ENCODE assay signal across 9 mouse cellular contexts in genomic region chr8:57966676-57967075, GRCm38 (mm10).
DNase-seq lines count a peak whose midpoint lies in the region; ATAC-seq and TF ChIP-seq lines count a peak whose summit lies in the region.
"Had no signal": no experiment of that assay in that cellular context is flagged by ENCODE, and none has a peak within 500 bp of the region (broad histone marks: within the 10 kb centered on the region; RNA-seq: fewer than 3 reads in every experiment).

No protein-coding gene starts in this region.

- H3K27ac ChIP-seq in forebrain, postnatal 0 days (ENCODE audit: low read depth, low read length), result no peak overlapping the region
- no peak overlapping the region for H3K27ac ChIP-seq in forebrain, embryonic 13.5 days
- H3K27ac ChIP-seq in liver, postnatal 0 days (ENCODE audit: low read depth), result no peak overlapping the region
- H3K27ac ChIP-seq in liver, embryonic 11.5 days (ENCODE audit: low read depth, low read length), result no peak overlapping the region
- H3K27ac ChIP-seq: liver, embryonic 15.5 days had no signal

- H3K9ac ChIP-seq in forebrain, postnatal 0 days, result no peak overlapping the region
- H3K9ac ChIP-seq in forebrain, embryonic 13.5 days, result no peak overlapping the region
- no peak overlapping the region for H3K9ac ChIP-seq in liver, postnatal 0 days (replicated peaks)
- H3K9ac ChIP-seq in liver, embryonic 11.5 days (ENCODE audit: low read depth, low read length), result no peak overlapping the region
- H3K9ac ChIP-seq: liver, embryonic 15.5 days had no signal

- no peaks in the 10 kb centered on the region for H3K9me3 ChIP-seq in forebrain, postnatal 0 days (ENCODE audit: low read length)
- H3K9me3 ChIP-seq in forebrain, embryonic 13.5 days (replicated peaks), result no peaks in the 10 kb centered on the region
- no peaks in the 10 kb centered on the region for H3K9me3 ChIP-seq in liver, postnatal 0 days (ENCODE audit: low read length)
- no peaks in the 10 kb centered on the region for H3K9me3 ChIP-seq in liver, embryonic 11.5 days (ENCODE audit: control insufficient read depth, low read length)
- H3K9me3 ChIP-seq: liver, embryonic 15.5 days had no signal

- H3K4me1 ChIP-seq in forebrain, postnatal 0 days (ENCODE audit: insufficient read depth), result peaks cover 3% of the 10 kb centered on the region
- no peaks in the 10 kb centered on the region for H3K4me1 ChIP-seq in forebrain, embryonic 13.5 days
- H3K4me1 ChIP-seq in liver, postnatal 0 days (ENCODE audit: insufficient read depth), result no peaks in the 10 kb centered on the region
- H3K4me1 ChIP-seq in liver, embryonic 11.5 days (replicated peaks; ENCODE audit: control insufficient read depth, insufficient read depth, low read length), result no peaks in the 10 kb centered on the region
- H3K4me1 ChIP-seq: liver, embryonic 15.5 days had no signal

- 14% methylated on average over 6 of the region's 6 CpGs for WGBS in forebrain, postnatal 0 days
- WGBS in forebrain, embryonic 13.5 days, result 16% methylated on average over 6 of the region's 6 CpGs
- 25% methylated on average over 6 of the region's 6 CpGs for WGBS in liver, postnatal 0 days (ENCODE audit: insufficient replicate concordance)
- WGBS in liver, embryonic 11.5 days, result 16% methylated on average over 6 of the region's 6 CpGs

- H3K4me3 ChIP-seq in forebrain, postnatal 0 days (ENCODE audit: low read depth, low read length), result no peak overlapping the region
- no peak overlapping the region for H3K4me3 ChIP-seq in forebrain, embryonic 13.5 days
- H3K4me3 ChIP-seq in liver, postnatal 0 days (ENCODE audit: low read depth, low read length), result no peak overlapping the region
- no peak overlapping the region for H3K4me3 ChIP-seq in liver, embryonic 11.5 days (ENCODE audit: low read depth, low read length)
- H3K4me3 ChIP-seq: liver, embryonic 15.5 days had no signal

- no peaks in the 10 kb centered on the region for H3K27me3 ChIP-seq in forebrain, postnatal 0 days (ENCODE audit: insufficient read depth, low read length)
- H3K27me3 ChIP-seq in forebrain, embryonic 13.5 days, result no peaks in the 10 kb centered on the region
- no peaks in the 10 kb centered on the region for H3K27me3 ChIP-seq in liver, postnatal 0 days (ENCODE audit: insufficient read depth, low read length)
- no peaks in the 10 kb centered on the region for H3K27me3 ChIP-seq in liver, embryonic 11.5 days (replicated peaks; ENCODE audit: control insufficient read depth, insufficient read depth, low read length)
- H3K27me3 ChIP-seq: liver, embryonic 15.5 days had no signal

- no peaks in the 10 kb centered on the region for H3K36me3 ChIP-seq in forebrain, postnatal 0 days (ENCODE audit: insufficient read depth)
- H3K36me3 ChIP-seq in forebrain, embryonic 13.5 days (ENCODE audit: poor library complexity, severe bottlenecking), result no peaks in the 10 kb centered on the region
- no peaks in the 10 kb centered on the region for H3K36me3 ChIP-seq in liver, postnatal 0 days (replicated peaks; ENCODE audit: insufficient read depth, low read length)
- H3K36me3 ChIP-seq in liver, embryonic 11.5 days (ENCODE audit: control insufficient read depth, insufficient read depth, low read length), result no peaks in the 10 kb centered on the region
- H3K36me3 ChIP-seq: liver, embryonic 15.5 days had no signal

- TF ChIP-seq EP300 in liver, postnatal 0 days (IDR thresholded peaks at IDR 0.05; ENCODE audit: low read depth), result no peak

- peak; percentile 33 for DNase-seq in forebrain, postnatal 0 days
- no peak for DNase-seq in liver, postnatal 0 days
- no peak for DNase-seq in liver, embryonic 11.5 days (ENCODE audit: low spot score)
- peak; percentile 6 for DNase-seq in MEL-GATA-1-ER (ENCODE audit: extremely low read depth, low read depth)
- DNase-seq in mesoderm, embryonic 11.5 days (ENCODE audit: low read depth, low spot score), result peak; percentile 40
- no peak for DNase-seq in spleen, adult 12 weeks (ENCODE audit: low spot score)
- no peak for DNase-seq in spleen, postnatal 14 days (ENCODE audit: low spot score in 2 of 2)

- no peak for ATAC-seq in forebrain, postnatal 0 days
- ATAC-seq in forebrain, embryonic 13.5 days, result no peak
- ATAC-seq in liver, postnatal 0 days, result no peak
- no peak for ATAC-seq in liver, embryonic 11.5 days (replicated peaks; ENCODE audit: low FRiP score)

- H3K4me2 ChIP-seq in forebrain, postnatal 0 days (ENCODE audit: low read depth), result no peak overlapping the region
- H3K4me2 ChIP-seq in forebrain, embryonic 13.5 days, result no peak overlapping the region
- H3K4me2 ChIP-seq in liver, postnatal 0 days (ENCODE audit: low read depth, low read length), result no peak overlapping the region
- H3K4me2 ChIP-seq in liver, embryonic 11.5 days, result no peak overlapping the region
- H3K4me2 ChIP-seq: liver, embryonic 15.5 days had no signal

- TF ChIP-seq CTCF in forebrain, postnatal 0 days (IDR thresholded peaks at IDR 0.05; ENCODE audit: low read depth), result peak; percentile 60
- peak; percentile 40 for TF ChIP-seq CTCF in liver, postnatal 0 days (IDR thresholded peaks at IDR 0.05; ENCODE audit: low read depth)

Comparison
In these comparisons a context has a peak if more than half of its experiments do, and no peak if none do; other contexts are left out.
1. DNase-seq: peak in forebrain, postnatal 0 days (single experiment), MEL-GATA-1-ER (single experiment) and mesoderm, embryonic 11.5 days (single experiment); none in liver, postnatal 0 days (single experiment), liver, embryonic 11.5 days (single experiment), spleen, adult 12 weeks (single experiment) and spleen, postnatal 14 days (0 of 2).